Mouse (Mus musculus) heart, embryonic 16.5 days (tissue): ENCODE measurements at regions not wholly inside any gene's neighbourhood (a gene's known extent, or its start where the extent isn't known, plus 50 kb on each side); places are given as distances from the start of the nearest gene placed in this dataset.

Source experiments
- ATAC-seq: fragments of 200-750 bp; cut with Nextera tagmentation; replicated peaks from 2 replicates; pipeline ENCODE4 v1.8.0; 2017; ENCODE audit warnings: moderate number of reproducible peaks; ENCODE audit not compliant: insufficient read depth, low FRiP score; ENCODE audit errors: extremely low read depth
- H3K27ac ChIP-seq: fragments of 300-500 bp; sonication (generic); 2 replicates; pipeline ENCODE4 v1.5.1; 2014; ENCODE audit warnings: mild to moderate bottlenecking, low read length, control low read depth, moderate library complexity
- H3K27me3 ChIP-seq: fragments of 300-500 bp; sonication (generic); 2 replicates; pipeline ENCODE4 v1.6.1; 2014; ENCODE audit warnings: low read length, mixed read lengths; ENCODE audit not compliant: control insufficient read depth, insufficient read depth
- H3K36me3 ChIP-seq: fragments of 300-500 bp; sonication (generic); 2 replicates; pipeline ENCODE4 v1.6.1; 2014; ENCODE audit not compliant: control insufficient read depth, insufficient read depth
- H3K4me1 ChIP-seq: fragments of 300-500 bp; sonication (generic); 2 replicates; pipeline ENCODE4 v1.6.1; 2014; ENCODE audit warnings: low read length, mixed read lengths; ENCODE audit not compliant: control insufficient read depth, insufficient read depth
- H3K4me2 ChIP-seq: fragments of 300-500 bp; sonication (generic); 2 replicates; pipeline ENCODE4 v1.6.1; 2014; ENCODE audit warnings: low read depth, mild to moderate bottlenecking, control low read depth, low read length
- H3K4me3 ChIP-seq: fragments of 300-500 bp; sonication (generic); 2 replicates; pipeline ENCODE4 v1.5.1; 2014; ENCODE audit warnings: mild to moderate bottlenecking, control low read depth, low read length
- H3K9ac ChIP-seq: fragments of 300-500 bp; sonication (generic); 2 replicates; pipeline ENCODE4 v1.6.1; 2014; ENCODE audit warnings: low read length, control low read depth
- H3K9me3 ChIP-seq: fragments of 300-500 bp; sonication (generic); replicated peaks from 2 replicates; pipeline ENCODE4 v1.6.1; 2016; ENCODE audit warnings: low read length; ENCODE audit not compliant: control insufficient read depth
- WGBS: fragments of 180-500 bp; shearing (Covaris S2); extraction: QIAGEN DNeasy Blood & Tissue Kit; methylation state at CpG from one replicate; pipeline ENCODE4 v1.1.7; 2014; 5-methylcytosine and 5-hydroxymethylcytosine counted together

GRCm38 (mm10) chr13:55892250-55892649 is 56.3 kb upstream of the Pitx1 start:
- no peaks in the 10 kb centered on the region for H3K36me3 ChIP-seq
- H3K27ac ChIP-seq = no peak overlapping the region
- no peak overlapping the region for H3K4me2 ChIP-seq
- H3K9ac ChIP-seq = no peak overlapping the region
- no peaks in the 10 kb centered on the region for H3K9me3 ChIP-seq
- H3K4me3 ChIP-seq = no peak overlapping the region
- 79% methylated on average over 3 of the region's 3 CpGs for WGBS
- 0 out of 2 replicates have a peak, but pooled peaks cover 3% of the 10 kb centered on the region for H3K4me1 ChIP-seq
- no peaks in the 10 kb centered on the region for H3K27me3 ChIP-seq
- ATAC-seq = no peak

- 77% methylated on average over 13 of the region's 13 CpGs for WGBS
- H3K27ac ChIP-seq = no peak overlapping the region
- no peaks in the 10 kb centered on the region for H3K9me3 ChIP-seq
- H3K4me2 ChIP-seq = no peak overlapping the region
- no peak overlapping the region for H3K9ac ChIP-seq
- H3K27me3 ChIP-seq = no peaks in the 10 kb centered on the region
- no peak overlapping the region for H3K4me3 ChIP-seq
- H3K36me3 ChIP-seq = no peaks in the 10 kb centered on the region
- no peak for ATAC-seq
- H3K4me1 ChIP-seq = peaks cover 2% of the 10 kb centered on the region; the same call in 1 of the 2 replicates
Measured at GRCm38 (mm10) chr13:55887099-55887736, 51.2 kb upstream of the Pitx1 start.
